Mouse (Mus musculus) kidney, embryonic 16.5 days (tissue): ENCODE measurements around the gene Skil. TPM values are rescaled to one million over a fixed set of nuclear protein-coding genes. Genes with fewer than 3 reads are reported as not detected.

Experiments used
- ATAC-seq: fragments of 200-750 bp; cut with Nextera tagmentation; 2 replicates; pipeline ENCODE4 v1.8.0; 2017; ENCODE audit warnings: moderate TSS enrichment; ENCODE audit not compliant: low FRiP score, low TSS enrichment
- H3K27ac ChIP-seq: fragments of 300-500 bp; sonication (generic); 2 replicates; pipeline ENCODE4 v1.5.1; 2014; ENCODE audit warnings: low read length
- H3K27me3 ChIP-seq: fragments of 300-500 bp; sonication (generic); 2 replicates; pipeline ENCODE4 v1.6.1; 2014; ENCODE audit warnings: low read length, control low read depth, mixed read lengths; ENCODE audit not compliant: insufficient read depth
- H3K36me3 ChIP-seq: fragments of 300-500 bp; sonication (generic); 2 replicates; pipeline ENCODE4 v1.6.1; 2014; ENCODE audit warnings: low read length, control low read depth, mixed read lengths; ENCODE audit not compliant: insufficient read depth
- H3K4me1 ChIP-seq: fragments of 300-500 bp; sonication (generic); 2 replicates; pipeline ENCODE4 v1.6.1; 2014; ENCODE audit warnings: low read length, control low read depth, mixed read lengths; ENCODE audit not compliant: insufficient read depth
- H3K4me2 ChIP-seq: fragments of 300-500 bp; sonication (generic); replicated peaks from 2 replicates; pipeline ENCODE4 v1.6.1; 2014; ENCODE audit warnings: low read depth, low read length
- H3K4me3 ChIP-seq: fragments of 300-500 bp; sonication (generic); 2 replicates; pipeline ENCODE4 v1.5.1; 2014; ENCODE audit warnings: mild to moderate bottlenecking, low read length
- H3K9ac ChIP-seq: fragments of 300-500 bp; sonication (generic); replicated peaks from 2 replicates; pipeline ENCODE4 v1.6.1; 2014; ENCODE audit warnings: low read length
- H3K9me3 ChIP-seq: fragments of 300-500 bp; sonication (generic); 2 replicates; pipeline ENCODE4 v1.6.1; 2016; ENCODE audit warnings: low read length, control low read depth
- WGBS: fragments of 180-500 bp; shearing (Covaris S2); extraction: QIAGEN DNeasy Blood & Tissue Kit; methylation state at CpG from one replicate; pipeline ENCODE4 v1.1.7; 2014; 5-methylcytosine and 5-hydroxymethylcytosine counted together
- polyA plus RNA-seq: library from polyadenylated mRNA; unstranded; fragments of >200 nt; fragmentation: Nextera tagmentation; extraction: Ambion mirVana; gene quantifications from 2 replicates; pipeline ENCODE4 v1.2.1, GENCODE M21; 2015

Skil gene
- polyA plus RNA-seq, result 18.5 and 21.2 TPM in 2 replicates

GRCm38 (mm10) chr3:31094531-31095178 lies at the start of gene Skil:
Skil (plus strand) TSS chr3:31095058.
- peaks cover 31% of the 10 kb centered on the region for H3K4me1 ChIP-seq
- H3K9me3 ChIP-seq, result no peaks in the 10 kb centered on the region
- H3K27me3 ChIP-seq, result no peaks in the 10 kb centered on the region
- ATAC-seq, result peak; percentile 98
- H3K4me3 ChIP-seq, result peak within 1 kb of the TSS; percentile 100
- peak within 1 kb of the TSS; percentile 77 for H3K4me2 ChIP-seq
- H3K27ac ChIP-seq, result peak within 1 kb of the TSS; percentile 100
- H3K9ac ChIP-seq, result peak within 1 kb of the TSS; percentile 95
- H3K36me3 ChIP-seq, result 0 out of 2 replicates have a peak, but pooled peaks cover 2% of the 10 kb centered on the region
- 0% methylated on average over 29 of the region's 109 CpGs for WGBS

GRCm38 (mm10) chr3:31047263-31047662 lies 47.6 kb upstream of the Skil start:
- Histone ChIP-seq H3K9me3 (no peaks in the 10 kb centered on the region), H3K4me1 (no peaks in the 10 kb centered on the region), H3K4me2 (no peak overlapping the region), H3K27ac (no peak overlapping the region), H3K4me3 (no peak overlapping the region), H3K9ac (no peak overlapping the region), H3K27me3 (no peaks in the 10 kb centered on the region), H3K36me3 (peaks cover 27% of the 10 kb centered on the region)
- ATAC-seq, result no peak
- 68% methylated on average over 3 of the region's 3 CpGs for WGBS

GRCm38 (mm10) chr3:31049087-31049486 lies 45.8 kb upstream of the Skil start:
- 89% methylated on average over 5 of the region's 5 CpGs for whole genome bisulfite sequencing
- H3K36me3 ChIP-seq, result peaks cover 19% of the 10 kb centered on the region
- no peak overlapping the region for H3K9ac ChIP-seq
- no peak overlapping the region for H3K27ac ChIP-seq
- ATAC-seq, result no peak
- H3K4me1 ChIP-seq, result no peaks in the 10 kb centered on the region
- H3K27me3 ChIP-seq, result no peaks in the 10 kb centered on the region
- H3K4me3 ChIP-seq, result no peak overlapping the region
- no peaks in the 10 kb centered on the region for H3K9me3 ChIP-seq
- no peak overlapping the region for H3K4me2 ChIP-seq

GRCm38 (mm10) chr3:31050375-31050774 lies 44.5 kb upstream of the Skil start:
- no peak overlapping the region for H3K27ac ChIP-seq
- no peak for ATAC-seq
- WGBS, result 79% methylated on average over 7 of the region's 7 CpGs
- no peak overlapping the region for H3K4me2 ChIP-seq
- no peak overlapping the region for H3K9ac ChIP-seq
- H3K4me1 ChIP-seq, result no peaks in the 10 kb centered on the region
- no peaks in the 10 kb centered on the region for H3K9me3 ChIP-seq
- H3K4me3 ChIP-seq, result no peak overlapping the region
- H3K27me3 ChIP-seq, result no peaks in the 10 kb centered on the region
- peaks cover 19% of the 10 kb centered on the region for H3K36me3 ChIP-seq

- H3K36me3 ChIP-seq, result peaks cover 18% of the 10 kb centered on the region
- 86% methylated on average over 9 of the region's 9 CpGs for WGBS
- H3K27me3 ChIP-seq, result no peaks in the 10 kb centered on the region
- ATAC-seq, result no peak
- no peaks in the 10 kb centered on the region for H3K9me3 ChIP-seq
- no peak overlapping the region for H3K4me2 ChIP-seq
- no peak overlapping the region for H3K4me3 ChIP-seq
- H3K4me1 ChIP-seq, result no peaks in the 10 kb centered on the region
- H3K27ac ChIP-seq, result no peak overlapping the region
- no peak overlapping the region for H3K9ac ChIP-seq
Observed at GRCm38 (mm10) chr3:31051730-31052129, 43.1 kb upstream of the Skil start.

- Histone ChIP-seq H3K4me3 (no peak overlapping the region), H3K4me2 (no peak overlapping the region), H3K27ac (no peak overlapping the region), H3K9ac (no peak overlapping the region), H3K4me1 (no peaks in the 10 kb centered on the region), H3K36me3 (peaks cover 17% of the 10 kb centered on the region), H3K9me3 (no peaks in the 10 kb centered on the region), H3K27me3 (no peaks in the 10 kb centered on the region)
- 88% methylated on average over 9 of the region's 9 CpGs for WGBS
- ATAC-seq, result no peak
Observed at GRCm38 (mm10) chr3:31053191-31053590, 41.7 kb upstream of the Skil start.

GRCm38 (mm10) chr3:31054888-31055287 lies 40.0 kb upstream of the Skil start:
- Histone ChIP-seq H3K4me2 (no peak overlapping the region), H3K9ac (no peak overlapping the region), H3K4me1 (no peaks in the 10 kb centered on the region), H3K9me3 (no peaks in the 10 kb centered on the region), H3K27me3 (no peaks in the 10 kb centered on the region), H3K4me3 (no peak overlapping the region), H3K27ac (no peak overlapping the region), H3K36me3 (peaks cover 6% of the 10 kb centered on the region)
- ATAC-seq, result no peak
- WGBS, result 94% methylated on average over 8 of the region's 8 CpGs

- Histone ChIP-seq H3K4me2 (peak overlapping the region; percentile 67), H3K27ac (peak overlapping the region; percentile 90), H3K27me3 (no peaks in the 10 kb centered on the region), H3K36me3 (no peaks in the 10 kb centered on the region), H3K4me3 (peak overlapping the region; percentile 55), H3K9ac (peak overlapping the region; percentile 64), H3K4me1 (no peaks in the 10 kb centered on the region), H3K9me3 (no peaks in the 10 kb centered on the region)
- peak; percentile 69 for ATAC-seq
- 20% methylated on average over 17 of the region's 17 CpGs for WGBS
Observed at GRCm38 (mm10) chr3:31056047-31056650, 38.7 kb upstream of the Skil start.

GRCm38 (mm10) chr3:31056651-31057627 lies 37.9 kb upstream of the Skil start:
- peak; percentile 95 for ATAC-seq
- no peaks in the 10 kb centered on the region for H3K9me3 ChIP-seq
- WGBS, result 1% methylated on average over 30 of the region's 30 CpGs
- H3K4me2 ChIP-seq, result peak overlapping the region; percentile 67
- no peaks in the 10 kb centered on the region for H3K36me3 ChIP-seq
- peak overlapping the region; percentile 64 for H3K9ac ChIP-seq
- no peaks in the 10 kb centered on the region for H3K4me1 ChIP-seq
- H3K4me3 ChIP-seq, result peak overlapping the region; percentile 55
- peak overlapping the region; percentile 90 for H3K27ac ChIP-seq
- no peaks in the 10 kb centered on the region for H3K27me3 ChIP-seq
